Mouse (Mus musculus): ENCODE results near the gene Gorasp1. TPM values are rescaled to one million over a fixed set of nuclear protein-coding genes. Genes with fewer than 3 reads are reported as not detected.

Gorasp1 gene
- polyA plus RNA-seq, 1 experiment from 2014 or later, result 33.1 TPM

- H3K36me3 ChIP-seq (replicated peaks), result no peaks in the 10 kb centered on the region
- H3K27me3 ChIP-seq (replicated peaks), result peaks cover 11% of the 10 kb centered on the region
- no peak for ATAC-seq (replicated peaks)
- WGBS, result 58% methylated on average over 9 of the region's 9 CpGs
- H3K9me3 ChIP-seq, result no peaks in the 10 kb centered on the region
- H3K4me1 ChIP-seq, result peaks cover 28% of the 10 kb centered on the region
- no peak overlapping the region for H3K27ac ChIP-seq
- no peak overlapping the region for H3K9ac ChIP-seq
- H3K4me2 ChIP-seq, result no peak overlapping the region
- H3K4me3 ChIP-seq, result no peak overlapping the region
These were observed 40.9 kb upstream of the Gorasp1 start for GRCm38 (mm10) chr9:119978151-119978810.

DNA sequence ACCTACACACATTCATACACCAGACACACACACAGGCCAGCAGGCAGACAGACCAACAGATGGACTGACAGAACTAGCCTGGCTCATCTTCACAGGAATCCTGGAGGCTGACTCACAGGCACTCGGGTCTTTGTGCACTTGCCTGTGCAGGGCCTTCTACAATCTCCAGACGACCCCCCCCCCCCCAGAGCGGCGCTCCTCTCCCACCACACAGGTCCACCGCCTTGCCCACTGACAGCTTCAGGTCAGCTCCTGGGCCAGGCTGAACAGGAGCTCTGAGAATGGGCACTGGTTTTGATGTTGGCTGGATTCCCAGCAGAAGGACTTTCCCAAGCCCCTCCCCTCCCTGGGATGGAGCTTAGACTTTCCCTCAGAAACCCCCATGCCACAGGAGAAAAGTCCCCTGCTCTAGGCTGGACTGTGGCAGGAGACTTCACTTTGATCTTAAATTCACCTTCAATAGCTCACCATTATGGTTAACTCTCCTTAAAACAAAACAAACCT lies 40.2 kb upstream of the Gorasp1 start:
- no peak overlapping the region for H3K4me3 ChIP-seq
- peaks cover 21% of the 10 kb centered on the region for H3K4me1 ChIP-seq
- H3K4me2 ChIP-seq, result no peak overlapping the region
- no peak overlapping the region for H3K27ac ChIP-seq
- H3K9ac ChIP-seq, result no peak overlapping the region
- no peaks in the 10 kb centered on the region for H3K9me3 ChIP-seq
- 35% methylated on average over 5 of the region's 5 CpGs for WGBS
- ATAC-seq (replicated peaks), result no peak
- peaks cover 4% of the 10 kb centered on the region for H3K27me3 ChIP-seq (replicated peaks)
- no peaks in the 10 kb centered on the region for H3K36me3 ChIP-seq (replicated peaks)

DNA sequence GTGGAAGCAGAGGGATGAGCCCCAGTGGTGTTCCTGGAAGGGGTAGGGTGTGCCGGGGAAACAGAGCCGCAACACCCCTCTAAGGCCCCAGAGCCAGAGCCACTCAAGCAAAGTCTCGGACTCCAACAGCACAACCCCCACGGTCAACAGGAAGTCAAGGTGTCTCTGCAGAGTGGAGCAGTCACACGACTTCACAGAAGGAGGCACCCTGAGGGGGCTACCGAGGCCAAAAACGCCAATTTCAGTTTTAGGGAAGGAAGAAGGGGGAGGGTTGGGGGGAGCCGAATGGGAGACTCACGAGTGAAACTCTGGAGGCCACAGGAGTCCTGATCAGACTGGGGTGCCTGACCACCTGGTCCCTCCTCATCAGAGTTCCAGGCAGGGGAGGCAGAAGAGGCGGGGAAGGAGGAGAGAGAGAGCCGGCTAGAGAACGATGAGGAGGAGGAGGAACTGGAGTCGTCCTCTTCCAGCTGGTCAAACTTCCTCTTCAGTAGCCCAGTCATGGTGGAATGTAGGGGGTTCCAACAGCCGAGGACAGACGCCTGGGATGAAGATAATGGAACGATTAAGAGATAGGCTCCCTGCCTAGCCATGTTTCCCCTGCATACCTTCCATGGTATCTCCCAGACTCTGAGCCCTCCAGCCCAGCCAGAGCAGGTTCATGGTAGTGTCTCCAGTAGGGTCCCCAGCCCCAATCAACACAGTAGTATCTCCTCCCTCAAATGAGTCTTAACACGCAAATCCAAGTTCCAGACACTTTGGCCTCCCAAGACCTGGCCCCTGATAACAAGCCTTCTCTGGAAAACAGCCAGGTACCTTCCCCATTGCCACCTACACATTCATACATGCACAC lies 39.6 kb upstream of the Gorasp1 start:
- no peak for ATAC-seq (replicated peaks)
- H3K4me2 ChIP-seq, result no peak overlapping the region
- WGBS, result 62% methylated on average over 17 of the region's 17 CpGs

DNA sequence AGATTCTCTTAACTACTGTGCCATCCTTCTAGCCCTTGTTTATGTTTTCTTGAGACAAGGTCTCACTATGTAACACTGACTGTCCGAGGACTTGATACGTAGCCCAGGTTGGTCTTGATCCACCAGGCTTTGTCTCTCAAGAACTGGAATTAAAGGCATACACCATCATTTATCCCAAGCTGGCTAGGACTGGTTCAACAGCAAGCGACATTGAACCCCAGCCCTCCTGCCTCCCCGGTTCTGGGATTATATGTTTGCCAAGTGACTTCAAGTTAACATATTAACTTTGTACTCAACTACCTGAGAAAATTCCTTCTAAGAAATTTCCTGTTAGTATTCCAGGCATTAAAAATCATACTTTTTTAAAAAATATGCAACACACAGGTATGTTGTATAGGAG lies 37.9 kb upstream of the Gorasp1 start:
- no peak overlapping the region for H3K9ac ChIP-seq
- ATAC-seq (replicated peaks), result no peak

More for the DNA sequence above, 39.6 kb upstream of the Gorasp1 start:
- H3K9me3 ChIP-seq, result no peaks in the 10 kb centered on the region
- H3K4me3 ChIP-seq, result no peak overlapping the region
- peaks cover 15% of the 10 kb centered on the region for H3K4me1 ChIP-seq
- H3K36me3 ChIP-seq (replicated peaks), result no peaks in the 10 kb centered on the region
- no peak overlapping the region for H3K27ac ChIP-seq
- H3K27me3 ChIP-seq (replicated peaks), result no peaks in the 10 kb centered on the region; the same call in 1 of the 2 replicates
- no peak overlapping the region for H3K9ac ChIP-seq

DNA sequence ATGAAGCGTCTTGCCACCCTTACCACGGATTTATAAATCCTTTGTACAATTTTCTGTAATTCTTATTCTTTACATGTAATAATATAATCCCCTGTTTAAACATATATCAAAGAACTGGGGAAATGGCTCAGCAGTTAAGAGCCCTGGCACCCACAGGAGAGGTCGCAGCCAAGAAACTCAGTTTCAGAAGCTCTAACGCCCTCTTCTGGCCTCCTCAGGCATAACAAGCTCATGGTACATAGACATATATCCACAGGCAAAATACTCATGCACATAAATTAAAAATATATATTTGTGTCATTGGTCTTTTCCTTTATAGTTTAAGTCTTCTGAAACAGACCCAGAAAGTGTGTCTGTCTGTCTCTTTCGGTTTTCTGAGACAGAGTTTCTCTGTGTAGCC lies 37.2 kb upstream of the Gorasp1 start:
- WGBS, result 85% methylated on average over 5 of the region's 5 CpGs
- H3K27me3 ChIP-seq (replicated peaks), result no peaks in the 10 kb centered on the region
- no peaks in the 10 kb centered on the region for H3K36me3 ChIP-seq (replicated peaks)
- H3K27ac ChIP-seq, result no peak overlapping the region
- no peak for ATAC-seq (replicated peaks)
- H3K9ac ChIP-seq, result no peak overlapping the region
- H3K4me3 ChIP-seq, result no peak overlapping the region
- no peaks in the 10 kb centered on the region for H3K9me3 ChIP-seq
- H3K4me1 ChIP-seq, result peaks cover 17% of the 10 kb centered on the region
- H3K4me2 ChIP-seq, result no peak overlapping the region

More for the DNA sequence above, 37.9 kb upstream of the Gorasp1 start:
- no peak overlapping the region for H3K27ac ChIP-seq
- H3K4me2 ChIP-seq, result no peak overlapping the region
- H3K4me1 ChIP-seq, result peaks cover 13% of the 10 kb centered on the region
- H3K27me3 ChIP-seq (replicated peaks), result no peaks in the 10 kb centered on the region
- H3K9me3 ChIP-seq, result no peaks in the 10 kb centered on the region
- 96% methylated on average over 4 of the region's 4 CpGs for WGBS
- H3K4me3 ChIP-seq, result no peak overlapping the region
- no peaks in the 10 kb centered on the region for H3K36me3 ChIP-seq (replicated peaks)

DNA sequence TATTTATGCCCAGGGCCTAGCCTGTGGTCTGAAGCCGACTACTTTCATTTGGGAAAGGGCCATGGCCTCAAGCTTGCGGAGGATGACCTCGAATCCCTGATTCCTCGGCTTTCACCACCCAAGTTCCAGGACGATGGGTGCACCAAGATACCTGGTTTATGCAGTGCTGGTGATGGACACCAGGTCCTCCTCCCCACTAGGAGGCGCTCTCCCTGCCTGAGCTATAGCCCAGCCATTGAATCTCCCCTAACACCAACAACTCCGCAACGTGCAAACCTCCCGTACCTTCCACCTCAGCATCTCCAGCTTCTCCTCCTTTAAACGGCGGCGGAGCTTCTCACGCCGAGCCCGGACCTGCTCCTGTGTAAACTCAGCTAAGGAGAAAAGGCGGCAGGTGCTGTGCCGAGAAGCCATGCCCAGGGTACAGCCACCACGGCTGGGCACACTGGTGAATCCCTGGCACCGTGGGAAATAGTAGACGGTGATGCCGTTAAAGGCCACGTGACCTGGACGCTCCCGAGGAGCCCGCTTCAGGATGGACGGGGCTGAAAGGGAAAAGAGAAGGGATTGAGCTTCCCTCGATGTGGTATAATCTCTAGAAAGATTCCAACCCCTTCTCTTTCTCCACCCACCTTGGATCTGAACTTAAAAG lies 36.6 kb upstream of the Gorasp1 start:
- H3K4me2 ChIP-seq, result no peak overlapping the region
- H3K27me3 ChIP-seq (replicated peaks), result no peaks in the 10 kb centered on the region
- H3K9ac ChIP-seq, result no peak overlapping the region
- peaks cover 17% of the 10 kb centered on the region for H3K4me1 ChIP-seq
- ATAC-seq (replicated peaks), result no peak
- H3K4me3 ChIP-seq, result no peak overlapping the region
- no peaks in the 10 kb centered on the region for H3K9me3 ChIP-seq
- WGBS, result 90% methylated on average over 27 of the region's 27 CpGs
- H3K36me3 ChIP-seq (replicated peaks), result no peaks in the 10 kb centered on the region
- H3K27ac ChIP-seq, result no peak overlapping the region

- Histone ChIP-seq H3K4me3 (no peak overlapping the region), H3K36me3 (replicated peaks) (no peaks in the 10 kb centered on the region), H3K4me1 (peaks cover 17% of the 10 kb centered on the region), H3K9me3 (no peaks in the 10 kb centered on the region), H3K27me3 (replicated peaks) (no peaks in the 10 kb centered on the region), H3K27ac (no peak overlapping the region), H3K4me2 (no peak overlapping the region), H3K9ac (no peak overlapping the region)
- ATAC-seq (replicated peaks), result no peak
- WGBS, result 93% methylated on average over 23 of the region's 23 CpGs
These were observed 35.9 kb upstream of the Gorasp1 start for GRCm38 (mm10) chr9:119973281-119973680.

- Histone ChIP-seq H3K4me2 (no peak overlapping the region), H3K27ac (no peak overlapping the region), H3K9me3 (no peaks in the 10 kb centered on the region), H3K36me3 (replicated peaks) (no peaks in the 10 kb centered on the region), H3K4me1 (peaks cover 17% of the 10 kb centered on the region), H3K9ac (no peak overlapping the region), H3K4me3 (no peak overlapping the region), H3K27me3 (replicated peaks) (no peaks in the 10 kb centered on the region)
- 88% methylated on average over 12 of the region's 12 CpGs for WGBS
- no peak for ATAC-seq (replicated peaks)
These were observed 35.2 kb upstream of the Gorasp1 start for GRCm38 (mm10) chr9:119972582-119972981.

DNA sequence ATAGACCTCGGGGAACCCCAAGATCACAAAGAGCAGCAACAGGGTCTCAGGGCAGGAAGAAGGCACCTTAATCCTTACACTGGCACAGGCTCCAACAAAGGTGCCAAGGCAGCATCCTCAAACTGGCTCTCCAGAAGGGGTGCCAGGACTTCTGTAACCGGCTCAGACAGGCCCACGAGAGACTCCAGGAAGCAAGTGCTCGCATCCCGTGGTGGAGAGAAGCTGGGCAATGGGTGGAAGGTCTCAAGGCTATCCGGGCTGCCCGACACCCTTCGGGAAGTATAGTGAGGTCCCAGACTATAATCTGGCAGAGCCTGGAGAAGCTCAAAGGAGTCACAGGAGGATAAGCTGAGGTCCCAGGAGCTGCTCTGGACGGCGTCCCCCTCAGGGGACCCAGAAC lies 34.8 kb upstream of the Gorasp1 start:
- Histone ChIP-seq H3K9ac (no peak overlapping the region), H3K27ac (no peak overlapping the region)

GRCm38 (mm10) chr9:119970763-119971656 lies 33.6 kb upstream of the Gorasp1 start:
- Histone ChIP-seq H3K27ac (0 out of 2 replicates have a peak overlapping the region, but pooled peaks have one; percentile 40), H3K27me3 (replicated peaks) (no peaks in the 10 kb centered on the region), H3K4me3 (no peak overlapping the region), H3K4me1 (peaks cover 17% of the 10 kb centered on the region), H3K4me2 (no peak overlapping the region), H3K36me3 (replicated peaks) (no peaks in the 10 kb centered on the region), H3K9ac (no peak overlapping the region), H3K9me3 (no peaks in the 10 kb centered on the region)
- ATAC-seq (replicated peaks), result peak; percentile 63
- WGBS, result 77% methylated on average over 7 of the region's 7 CpGs

More for the DNA sequence above, 34.8 kb upstream of the Gorasp1 start:
- WGBS, result 91% methylated on average over 10 of the region's 10 CpGs
- H3K4me3 ChIP-seq, result no peak overlapping the region
- H3K4me2 ChIP-seq, result no peak overlapping the region
- ATAC-seq (replicated peaks), result no peak
- no peaks in the 10 kb centered on the region for H3K36me3 ChIP-seq (replicated peaks)
- H3K4me1 ChIP-seq, result peaks cover 17% of the 10 kb centered on the region
- no peaks in the 10 kb centered on the region for H3K9me3 ChIP-seq
- no peaks in the 10 kb centered on the region for H3K27me3 ChIP-seq (replicated peaks)

GRCm38 (mm10) chr9:119970221-119970620 lies 32.9 kb upstream of the Gorasp1 start:
- 45% methylated on average over 6 of the region's 6 CpGs for WGBS
- Histone ChIP-seq H3K36me3 (replicated peaks) (no peaks in the 10 kb centered on the region), H3K4me2 (no peak overlapping the region), H3K27me3 (replicated peaks) (no peaks in the 10 kb centered on the region), H3K9ac (no peak overlapping the region), H3K4me3 (no peak overlapping the region), H3K4me1 (peaks cover 17% of the 10 kb centered on the region), H3K9me3 (no peaks in the 10 kb centered on the region), H3K27ac (0 out of 2 replicates have a peak overlapping the region, but pooled peaks have one; percentile 40)
- ATAC-seq (replicated peaks), result no peak
